Mouse (Mus musculus) hindbrain, postnatal 0 days (tissue): ENCODE measurements around the gene Eogt. TPM values are rescaled to one million over a fixed set of nuclear protein-coding genes. Genes with fewer than 3 reads are reported as not detected.

Source experiments
- ATAC-seq: fragments of 200-750 bp; cut with Nextera tagmentation; 2 replicates; pipeline ENCODE4 v1.8.0; 2017; ENCODE audit warnings: mild to moderate bottlenecking, moderate TSS enrichment, moderate library complexity
- DNase-seq: peaks from one replicate; pipeline ENCODE4 v3.0.0-alpha.2; 2015; ENCODE audit warnings: low spot score
- H3K27ac ChIP-seq: fragments of 300-500 bp; sonication (generic); 2 replicates; pipeline ENCODE4 v1.5.1; 2014; ENCODE audit warnings: mild to moderate bottlenecking
- H3K27me3 ChIP-seq: fragments of 300-500 bp; sonication (generic); 2 replicates; pipeline ENCODE4 v1.6.1; 2014; ENCODE audit warnings: low read length, mixed read lengths; ENCODE audit not compliant: insufficient read depth
- H3K36me3 ChIP-seq: fragments of 300-500 bp; sonication (generic); 2 replicates; pipeline ENCODE4 v1.6.1; 2014; ENCODE audit warnings: low read length, mixed read lengths; ENCODE audit not compliant: insufficient read depth
- H3K4me1 ChIP-seq: fragments of 300-500 bp; sonication (generic); 2 replicates; pipeline ENCODE4 v1.6.1; 2014; ENCODE audit warnings: antibody characterized with exemption, low read length, mixed read lengths; ENCODE audit not compliant: insufficient read depth
- H3K4me2 ChIP-seq: fragments of 300-500 bp; sonication (generic); 2 replicates; pipeline ENCODE4 v1.6.1; 2014; ENCODE audit warnings: low read depth, mild to moderate bottlenecking, low read length, moderate library complexity, mixed read lengths
- H3K4me3 ChIP-seq: fragments of 300-500 bp; sonication (generic); 2 replicates; pipeline ENCODE4 v1.5.1; 2014; ENCODE audit warnings: low read length
- H3K9ac ChIP-seq: fragments of 300-500 bp; sonication (generic); replicated peaks from 2 replicates; pipeline ENCODE4 v1.6.1; 2014; ENCODE audit warnings: mild to moderate bottlenecking, low read length, moderate library complexity, mixed read lengths
- H3K9me3 ChIP-seq: fragments of 300-500 bp; sonication (generic); 2 replicates; pipeline ENCODE4 v1.6.1; 2016; ENCODE audit warnings: low read length, mixed read lengths
- CTCF ChIP-seq: IDR thresholded peaks from 2 replicates; pipeline ENCODE4 v1.5.1; 2016; ENCODE audit warnings: antibody characterized with exemption, control low read depth, low read depth
- WGBS: fragments of 180-500 bp; shearing (Covaris S2); extraction: QIAGEN DNeasy Blood & Tissue Kit; methylation state at CpG from one replicate; pipeline ENCODE4 v1.1.7; 2014; 5-methylcytosine and 5-hydroxymethylcytosine counted together
- polyA plus RNA-seq: library from polyadenylated mRNA; unstranded; fragments of >200 nt; fragmentation: Nextera tagmentation; extraction: Ambion mirVana; gene quantifications from 2 replicates; pipeline ENCODE4 v1.2.1, GENCODE M21; 2015
- total RNA-seq: library from RNA; depleted of rRNA; stranded (reverse); fragments of >200 nt; gene quantifications from 2 replicates; pipeline ENCODE4 v1.2.3, GENCODE M21; 2014

The Eogt gene
- total and polyA plus RNA-seq, 2 experiments from 2014 or later, result 11.4 to 33.7 TPM

GRCm38 (mm10) chr6:97130979-97131378, 18.0 kb downstream of the Eogt start:
- no peak overlapping the region for H3K27ac ChIP-seq
- H3K9me3 ChIP-seq, result no peaks in the 10 kb centered on the region
- no peaks in the 10 kb centered on the region; the same call in 1 of the 2 replicates for H3K36me3 ChIP-seq
- no peaks in the 10 kb centered on the region for H3K27me3 ChIP-seq
- WGBS, result 65% methylated on average over 5 of the region's 5 CpGs
- ATAC-seq, result no peak
- H3K4me2 ChIP-seq, result no peak overlapping the region
- no peak for DNase-seq
- no peaks in the 10 kb centered on the region for H3K4me1 ChIP-seq
- no peak overlapping the region for H3K9ac ChIP-seq
- H3K4me3 ChIP-seq, result no peak overlapping the region
- peak; percentile 47 for TF ChIP-seq CTCF

GRCm38 (mm10) chr6:97124336-97125010, 24.5 kb downstream of the Eogt start:
- H3K36me3 ChIP-seq, result no peaks in the 10 kb centered on the region
- no peaks in the 10 kb centered on the region for H3K27me3 ChIP-seq
- no peak overlapping the region for H3K4me2 ChIP-seq
- peak; percentile 38 for DNase-seq
- 0 out of 2 replicates have a peak, but pooled peaks have one; percentile 51 for ATAC-seq
- no peak overlapping the region for H3K9ac ChIP-seq
- H3K9me3 ChIP-seq, result no peaks in the 10 kb centered on the region
- 60% methylated on average over 10 of the region's 10 CpGs for WGBS
- H3K27ac ChIP-seq, result no peak overlapping the region
- no peaks in the 10 kb centered on the region for H3K4me1 ChIP-seq
- no peak overlapping the region for H3K4me3 ChIP-seq
- TF ChIP-seq CTCF, result no peak

GRCm38 (mm10) chr6:97120922-97121321, 28.1 kb downstream of the Eogt start:
- no peak overlapping the region for H3K9ac ChIP-seq
- 66% methylated on average over 4 of the region's 4 CpGs for WGBS
- ATAC-seq (no peak), DNase-seq (no peak)
- no peak overlapping the region for H3K4me3 ChIP-seq
- no peaks in the 10 kb centered on the region for H3K36me3 ChIP-seq
- no peak for TF ChIP-seq CTCF
- H3K27ac ChIP-seq, result no peak overlapping the region
- H3K4me2 ChIP-seq, result no peak overlapping the region
- H3K4me1 ChIP-seq, result no peaks in the 10 kb centered on the region
- no peaks in the 10 kb centered on the region for H3K9me3 ChIP-seq
- H3K27me3 ChIP-seq, result no peaks in the 10 kb centered on the region

- Histone ChIP-seq H3K4me1 (no peaks in the 10 kb centered on the region), H3K27ac (no peak overlapping the region), H3K36me3 (no peaks in the 10 kb centered on the region), H3K4me2 (no peak overlapping the region), H3K4me3 (no peak overlapping the region), H3K9me3 (no peaks in the 10 kb centered on the region), H3K27me3 (no peaks in the 10 kb centered on the region), H3K9ac (no peak overlapping the region)
- WGBS, result 80% methylated on average over 3 of the region's 3 CpGs
- ATAC-seq (no peak), DNase-seq (no peak)
- TF ChIP-seq CTCF, result no peak
Observed at GRCm38 (mm10) chr6:97118327-97118726, 30.7 kb downstream of the Eogt start.

GRCm38 (mm10) chr6:97116896-97117295, 32.1 kb downstream of the Eogt start:
- ATAC-seq (no peak), DNase-seq (no peak)
- Histone ChIP-seq H3K27ac (no peak overlapping the region), H3K4me3 (no peak overlapping the region), H3K9ac (no peak overlapping the region), H3K4me2 (no peak overlapping the region), H3K27me3 (no peaks in the 10 kb centered on the region), H3K36me3 (no peaks in the 10 kb centered on the region), H3K9me3 (no peaks in the 10 kb centered on the region), H3K4me1 (no peaks in the 10 kb centered on the region)
- no peak for TF ChIP-seq CTCF
- 74% methylated on average over 5 of the region's 5 CpGs for WGBS

GRCm38 (mm10) chr6:97114821-97115220, 34.2 kb downstream of the Eogt start:
- Histone ChIP-seq H3K27ac (no peak overlapping the region), H3K36me3 (no peaks in the 10 kb centered on the region), H3K9ac (no peak overlapping the region), H3K4me2 (no peak overlapping the region), H3K4me3 (no peak overlapping the region), H3K27me3 (no peaks in the 10 kb centered on the region), H3K4me1 (no peaks in the 10 kb centered on the region), H3K9me3 (no peaks in the 10 kb centered on the region)
- ATAC-seq (no peak), DNase-seq (no peak)
- 65% methylated on average over 3 of the region's 3 CpGs for WGBS
- no peak; the same call in 1 of the 2 replicates for TF ChIP-seq CTCF

GRCm38 (mm10) chr6:97112177-97112576, 36.8 kb downstream of the Eogt start:
- ATAC-seq (no peak), DNase-seq (peak; percentile 7)
- Histone ChIP-seq H3K9ac (no peak overlapping the region), H3K4me3 (no peak overlapping the region), H3K9me3 (no peaks in the 10 kb centered on the region), H3K27ac (no peak overlapping the region), H3K27me3 (no peaks in the 10 kb centered on the region), H3K4me2 (no peak overlapping the region), H3K36me3 (no peaks in the 10 kb centered on the region), H3K4me1 (no peaks in the 10 kb centered on the region)
- no peak for TF ChIP-seq CTCF
- WGBS, result 78% methylated on average over 8 of the region's 8 CpGs
